Mouse (Mus musculus) thymus, postnatal 14 days (tissue): ENCODE measurements around the gene Ccl12.

Experiments used
- DNase-seq: peaks from one replicate; pipeline ENCODE4 v3.0.0; 2021

Gene Ccl12

GRCm38 (mm10) chr11:82101529-82101928 lies at the start of gene Ccl12:
Gene Ccl12 (plus strand): TSS chr11:82101845.
- DNase-seq, result no peak

DNA sequence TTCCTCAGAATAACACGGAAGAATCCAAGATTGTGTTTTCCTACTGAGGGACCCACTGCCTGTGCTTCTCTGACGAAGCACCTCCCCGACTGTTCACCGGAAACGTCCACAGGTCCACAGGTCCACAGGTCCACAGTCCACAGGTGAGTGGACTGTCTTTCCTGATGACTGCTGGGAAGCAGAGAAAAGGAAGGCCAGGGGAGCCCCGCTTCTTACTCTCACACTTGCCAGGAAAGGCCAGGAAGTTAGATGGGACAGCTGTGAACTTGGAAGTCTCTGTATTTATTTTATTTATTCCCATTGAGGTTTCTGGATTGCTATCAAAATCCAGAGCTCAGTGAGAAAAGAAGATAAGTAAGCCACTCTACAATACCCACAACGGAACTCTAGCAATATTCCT lies 47.8 kb upstream of the Ccl12 start:
- DNase-seq, result no peak

- no peak for DNase-seq
Measured at GRCm38 (mm10) chr11:82057646-82058045, 44.0 kb upstream of the Ccl12 start, which contains the start of gene Ccl11. Gene Ccl11 (plus strand): TSS chr11:82057823.

DNA sequence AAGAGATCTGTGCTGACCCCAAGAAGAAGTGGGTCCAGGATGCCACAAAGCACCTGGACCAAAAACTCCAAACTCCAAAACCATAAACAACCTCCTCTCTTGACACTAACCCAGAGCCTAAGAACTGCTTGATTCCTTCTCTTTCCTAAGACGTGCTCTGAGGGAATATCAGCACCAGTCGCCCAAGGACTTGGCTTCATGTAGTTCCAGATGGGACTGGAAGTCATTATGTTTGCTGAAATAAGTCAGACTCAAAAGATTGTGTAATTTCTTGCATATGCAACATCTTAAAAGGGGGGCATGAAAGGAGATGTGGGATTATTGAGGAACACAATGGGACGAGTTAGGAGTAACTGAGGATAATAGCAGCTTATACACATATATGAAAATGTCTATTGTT lies 39.4 kb upstream of the Ccl12 start:
- DNase-seq, result no peak

DNA sequence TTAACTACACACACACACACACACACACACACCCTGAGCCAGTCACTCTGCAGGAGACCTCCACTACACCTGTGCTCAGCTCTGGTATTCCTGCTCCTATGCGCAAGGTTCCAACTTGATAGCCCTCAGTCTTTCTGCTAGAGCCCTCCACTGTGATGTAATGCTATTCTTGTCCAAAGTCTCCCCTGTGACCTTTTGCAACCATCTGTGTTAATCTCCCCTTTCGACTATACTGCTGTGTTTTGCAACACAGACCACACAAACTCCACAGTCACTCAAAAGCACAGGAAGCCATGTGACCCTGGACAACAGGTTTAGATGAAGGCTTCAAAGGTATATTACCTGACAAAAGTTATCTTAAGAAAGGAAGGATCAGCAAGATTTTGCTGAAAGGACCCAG lies 38.2 kb upstream of the Ccl12 start:
- DNase-seq, result no peak

GRCm38 (mm10) chr11:82066953-82067571 lies 34.6 kb upstream of the Ccl12 start:
- DNase-seq, result no peak

GRCm38 (mm10) chr11:82071076-82071475 lies 30.6 kb upstream of the Ccl12 start:
- no peak for DNase-seq

- no peak for DNase-seq
Measured at GRCm38 (mm10) chr11:82072374-82072773, 29.3 kb upstream of the Ccl12 start.

- no peak for DNase-seq
Measured at GRCm38 (mm10) chr11:82072984-82073383, 28.7 kb upstream of the Ccl12 start.

DNA sequence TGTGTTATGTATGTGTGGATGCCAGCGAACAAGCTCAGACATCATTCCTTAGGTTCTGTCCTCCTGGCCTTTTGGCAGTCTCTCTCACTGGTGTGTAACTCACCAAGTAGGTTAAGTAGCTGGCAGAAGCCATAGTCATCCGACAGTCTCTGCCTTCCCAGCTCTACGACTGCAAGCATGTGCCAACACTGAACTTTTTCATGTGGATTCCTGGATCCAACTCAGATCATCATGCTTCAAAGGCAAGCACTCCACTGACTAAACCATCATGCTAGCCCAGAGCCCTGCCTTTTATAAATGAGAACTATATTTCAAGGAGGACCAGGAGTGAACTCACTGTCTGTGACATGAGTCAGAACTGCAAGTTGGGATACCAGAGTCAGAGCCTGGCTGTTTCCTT lies 28.0 kb upstream of the Ccl12 start:
- DNase-seq, result no peak

DNA sequence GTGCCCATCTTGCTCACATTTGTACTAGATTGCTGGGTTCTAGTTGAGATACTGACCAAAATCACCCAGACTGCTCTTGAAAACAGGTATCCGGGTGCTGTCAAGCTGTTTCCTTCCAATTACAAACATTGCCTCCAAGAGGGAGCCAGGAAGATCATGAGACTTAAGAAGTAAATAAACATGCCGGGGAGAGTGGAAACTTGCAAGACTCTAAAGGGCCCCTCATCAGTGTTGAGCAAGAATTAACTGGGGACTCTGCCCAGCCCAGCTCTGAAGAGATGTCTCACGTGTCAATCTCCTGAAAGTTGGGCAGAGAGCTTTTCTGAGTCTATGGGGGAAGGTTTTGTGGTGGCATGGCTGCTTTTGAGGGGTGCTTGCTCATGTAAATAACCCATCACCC lies 24.6 kb upstream of the Ccl12 start:
- DNase-seq, result no peak

DNA sequence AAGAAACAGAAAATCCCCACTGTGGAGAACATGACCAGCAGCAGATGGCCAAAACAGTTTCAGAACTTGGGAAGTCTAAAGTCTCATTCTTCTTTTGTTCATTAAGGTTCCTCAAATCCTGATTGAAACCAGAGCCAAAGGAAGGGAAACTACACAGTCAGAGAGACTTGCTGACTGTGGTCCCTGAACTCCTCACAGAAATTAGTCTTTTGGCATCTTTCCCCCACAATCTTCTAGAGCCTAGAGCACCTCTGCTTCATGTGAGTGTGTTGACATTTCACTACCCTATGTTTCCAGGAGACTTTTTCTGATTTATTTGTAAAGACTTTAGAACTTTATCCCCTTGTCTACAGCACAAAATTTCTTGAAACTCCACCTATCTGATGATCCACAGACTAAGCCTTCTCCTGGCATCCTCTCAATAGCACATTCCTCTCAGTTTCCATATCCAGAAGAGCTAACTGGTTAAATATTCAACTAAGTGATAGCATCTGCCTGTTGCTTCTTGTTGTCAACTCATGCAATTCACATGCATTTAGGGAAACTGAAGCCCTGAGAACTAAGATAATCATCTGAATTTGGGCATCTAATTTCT lies 23.4 kb upstream of the Ccl12 start:
- no peak for DNase-seq

DNA sequence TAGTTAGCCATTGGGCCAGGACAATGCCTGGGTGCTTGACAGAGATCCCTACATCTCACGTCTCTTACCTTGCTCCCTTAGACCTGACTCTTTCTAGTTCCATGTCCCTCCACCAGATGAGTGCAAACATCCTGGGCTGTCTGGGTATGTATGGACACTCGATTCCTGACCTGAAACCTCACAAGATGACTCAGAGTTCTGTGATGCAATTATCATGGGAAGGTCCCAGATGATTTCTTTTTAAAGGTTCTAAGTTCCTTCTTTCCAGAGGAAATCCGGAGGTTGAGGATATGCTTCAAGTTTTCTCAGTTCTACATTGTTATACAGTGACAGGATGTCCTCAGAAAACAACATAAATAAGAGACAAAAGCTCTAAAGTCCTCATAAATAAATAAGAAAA lies 20.8 kb upstream of the Ccl12 start:
- no peak for DNase-seq

- DNase-seq, result no peak
Measured at GRCm38 (mm10) chr11:82084360-82084759, 17.3 kb upstream of the Ccl12 start.

- no peak for DNase-seq
Measured at GRCm38 (mm10) chr11:82099511-82100323, 1.9 kb upstream of the Ccl12 start.

DNA sequence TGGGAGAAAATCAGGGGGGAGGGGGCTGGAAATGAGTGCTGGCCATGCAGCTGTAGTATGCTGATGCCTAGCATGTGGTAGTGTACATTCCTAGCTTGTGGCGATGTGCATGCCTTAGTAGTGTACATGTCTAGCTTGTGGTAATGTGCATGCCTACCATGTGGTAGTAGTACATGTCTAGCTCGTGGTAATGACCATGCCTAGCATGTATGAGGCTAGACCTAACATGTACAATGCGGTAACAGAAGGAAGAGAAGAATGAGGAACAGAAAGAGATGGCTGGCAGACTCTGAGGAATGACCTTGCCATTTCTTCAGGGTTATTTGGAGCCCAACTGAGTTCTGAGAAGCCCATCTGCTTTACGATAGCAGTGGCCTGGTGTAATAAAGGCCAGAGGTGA lies 558 bp upstream of the Ccl12 start:
- DNase-seq, result no peak

GRCm38 (mm10) chr11:82109611-82110010 lies 8.0 kb downstream of the Ccl12 start:
- no peak for DNase-seq

GRCm38 (mm10) chr11:82110372-82111248 lies 9.0 kb downstream of the Ccl12 start:
- no peak for DNase-seq

DNA sequence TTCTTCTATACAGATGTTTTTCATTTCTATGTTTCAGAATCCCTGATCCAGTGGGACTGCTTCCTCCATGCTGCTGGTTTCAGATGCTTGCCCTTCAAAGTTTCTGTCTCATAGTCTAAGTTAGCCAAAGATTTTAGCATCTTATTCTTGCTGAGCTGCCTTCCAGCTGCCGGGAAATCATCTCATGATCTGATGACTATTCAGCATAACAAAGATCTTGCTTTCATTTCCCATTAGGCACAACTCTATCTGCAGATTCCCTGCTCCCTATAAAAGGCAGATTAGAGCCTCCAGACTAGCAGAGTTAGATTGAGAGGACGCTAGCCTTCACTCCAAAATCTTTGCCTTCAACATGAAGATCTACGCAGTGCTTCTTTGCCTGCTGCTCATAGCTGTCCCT lies 13.2 kb downstream of the Ccl12 start, which contains the start of gene Ccl8:
Gene Ccl8, plus strand, starts transcription at position 301 of the 400 bp plus-strand sequence.
- DNase-seq, result no peak

DNA sequence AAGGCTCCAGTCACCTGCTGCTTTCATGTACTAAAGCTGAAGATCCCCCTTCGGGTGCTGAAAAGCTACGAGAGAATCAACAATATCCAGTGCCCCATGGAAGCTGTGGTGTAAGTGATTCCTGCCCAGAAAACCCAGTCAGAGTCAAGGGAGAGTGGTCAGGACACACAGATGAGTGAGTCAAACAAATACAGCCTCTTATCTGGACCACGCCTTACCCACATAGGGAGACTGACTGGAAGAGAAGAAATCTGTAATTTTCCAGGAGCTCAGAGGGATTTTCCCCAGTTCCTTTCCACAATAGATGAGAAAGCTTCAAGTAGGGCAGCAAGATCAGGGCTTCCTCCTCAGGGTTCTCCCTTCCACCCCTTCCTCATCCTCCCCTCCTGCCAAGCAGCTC lies 14.4 kb downstream of the Ccl12 start:
- DNase-seq, result no peak

- DNase-seq, result no peak
Measured at GRCm38 (mm10) chr11:82132977-82133376, 31.3 kb downstream of the Ccl12 start.

DNA sequence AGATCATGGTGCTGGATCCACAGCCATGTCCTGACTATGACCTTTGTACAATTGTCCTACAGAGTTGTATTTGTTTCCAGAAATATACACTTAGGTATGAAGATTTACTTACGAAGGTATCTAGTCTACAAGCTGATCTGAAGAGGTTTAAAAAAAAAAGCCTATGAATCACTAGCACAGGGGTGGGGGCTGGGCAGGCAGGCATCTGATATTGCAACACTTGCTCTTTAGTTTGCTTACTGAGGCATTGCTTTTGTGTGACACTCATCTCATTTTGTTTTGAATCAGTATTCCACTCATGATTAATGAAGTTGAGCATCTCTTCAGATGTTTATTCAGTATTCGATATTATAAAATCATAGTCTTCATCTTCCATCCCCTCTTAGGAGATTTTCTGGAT lies 34.6 kb downstream of the Ccl12 start:
- DNase-seq, result no peak

GRCm38 (mm10) chr11:82139492-82140094 lies 37.9 kb downstream of the Ccl12 start:
- no peak for DNase-seq
